Mouse (Mus musculus) left cerebral cortex, postnatal 36 days (tissue): ENCODE data around the gene Armc9. TPM values are rescaled to one million over a fixed set of nuclear protein-coding genes. Genes with fewer than 3 reads are reported as not detected.

Experiments used
- DNase-seq, 2 experiments: peaks; one replicate each; pipeline ENCODE4 v3.0.0; 2021 to 2022; ENCODE audit warnings: low spot score in 2 of 2, mixed read lengths in 1 of 2
- intact Hi-C: fragments of 180-260 bp; cut with DNase I; formaldehyde crosslinking; loops from one replicate; pipeline ENCODE4 v1.15.1; 2025
- total RNA-seq, 2 experiments: library from RNA; stranded (reverse); gene quantifications; 2 replicates each; pipeline ENCODE4 v1.2.3; 2021

The Armc9 gene
- total RNA-seq, 2 experiments from 2014 or later = 34.1 to 46.5 TPM

DNA sequence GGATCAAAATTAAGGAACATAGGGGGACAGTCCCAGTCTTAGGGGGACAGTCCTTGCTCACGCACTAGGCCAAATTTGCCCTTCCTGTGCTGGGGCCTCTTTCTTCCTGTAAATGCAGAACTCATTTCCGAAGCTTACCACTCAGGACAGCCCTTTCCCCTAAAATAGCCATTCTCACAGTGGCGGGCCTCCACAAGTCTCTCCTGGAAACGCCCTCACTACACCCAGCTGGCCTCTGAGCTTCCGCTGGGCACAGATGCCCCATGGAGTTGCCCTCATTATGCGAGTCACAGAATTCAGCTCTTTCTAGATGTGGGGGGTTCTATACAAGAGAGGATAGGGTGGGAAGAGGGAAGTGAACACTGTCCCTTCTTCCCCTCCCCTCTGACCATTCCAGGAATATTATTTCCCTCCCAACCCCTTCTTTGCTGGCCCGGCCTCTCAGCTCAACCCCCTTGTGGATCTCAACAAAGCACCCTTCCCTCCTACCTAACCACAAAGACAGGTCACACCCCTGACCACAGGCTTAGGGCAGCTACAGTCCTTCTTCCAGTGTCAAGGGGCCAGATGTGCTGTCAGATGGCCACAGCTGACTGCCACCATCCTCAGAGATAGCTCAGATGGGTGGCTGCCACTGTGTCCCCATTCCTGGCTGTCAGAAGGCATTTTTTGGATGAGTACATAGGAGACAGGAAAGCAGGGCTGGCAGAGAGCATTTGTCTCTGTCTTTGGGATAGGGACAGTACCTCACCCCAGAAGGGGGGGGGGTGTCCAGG, 109.2 kb downstream of the Armc9 start:
- DNase-seq = no peak
- intact Hi-C loops = no loop called here

DNA sequence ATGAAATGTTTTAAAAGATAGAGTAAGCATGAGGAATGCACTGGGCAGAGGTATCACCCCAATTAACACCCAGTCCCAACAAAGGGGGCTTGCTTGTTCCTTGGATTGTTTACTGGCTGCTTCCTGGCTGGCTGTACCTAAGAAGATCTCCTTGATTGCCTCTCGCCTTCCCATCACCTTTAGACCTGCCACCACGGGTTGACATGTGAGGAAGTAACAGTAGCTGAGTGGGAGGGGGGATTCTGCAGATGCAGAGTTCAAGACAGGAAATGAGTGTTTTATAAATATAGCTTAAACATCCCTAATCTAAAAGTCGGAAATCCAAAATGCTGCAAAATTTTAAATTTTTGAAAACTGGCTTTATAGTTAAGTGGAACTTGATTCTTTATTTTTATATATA, 110.5 kb downstream of the Armc9 start:
- intact Hi-C loops = no loop called here
- DNase-seq = no peak

DNA sequence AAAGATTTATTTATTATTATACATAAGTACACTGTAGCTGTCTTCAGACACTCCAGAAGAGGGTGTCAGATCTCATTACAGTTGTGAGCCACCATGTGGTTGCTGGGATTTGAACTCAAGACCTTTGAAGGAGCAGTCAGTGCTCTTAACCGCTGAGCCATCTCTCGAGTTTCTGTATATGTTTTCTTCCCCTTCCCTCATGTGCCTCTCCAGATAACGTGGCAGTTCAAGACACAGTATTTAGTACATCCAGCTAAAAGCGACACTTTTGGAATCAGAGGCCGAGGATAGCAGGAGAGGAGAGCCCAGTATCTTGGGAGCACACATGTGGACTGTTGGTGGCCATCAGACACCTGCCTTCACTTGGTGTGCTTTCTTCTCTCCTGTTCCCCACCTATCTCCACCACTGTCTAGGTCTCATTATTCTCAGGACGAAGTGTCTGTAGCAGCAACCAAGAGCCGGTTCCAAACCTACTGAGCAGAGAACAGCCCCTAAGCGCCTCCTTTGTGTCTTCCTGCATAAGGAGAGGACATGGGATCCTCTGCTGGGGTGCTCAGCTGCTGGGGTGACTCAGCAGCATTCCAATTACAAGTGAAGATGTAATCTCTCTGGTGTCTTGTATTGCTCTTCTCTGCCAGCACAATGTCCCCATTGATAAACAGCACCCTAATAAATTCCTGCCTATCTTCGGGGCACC, 114.1 kb downstream of the Armc9 start:
- intact Hi-C loops = no loop called here
- no peak for DNase-seq

DNA sequence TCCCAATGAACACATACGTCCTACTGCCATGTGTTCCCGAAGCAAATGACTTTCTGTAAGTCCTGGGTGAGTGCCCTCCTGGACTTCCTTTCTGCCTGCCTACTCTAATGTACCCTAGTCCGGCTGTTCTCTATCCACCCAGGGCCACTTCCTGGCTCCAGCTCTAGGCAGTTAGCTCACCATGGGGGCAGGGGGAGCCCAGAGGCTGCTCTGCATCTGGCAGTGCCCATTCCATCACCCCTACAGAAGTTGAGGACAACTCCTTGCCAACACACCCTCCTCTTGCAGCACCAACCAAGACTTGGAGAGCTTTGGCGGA, 114.6 kb downstream of the Armc9 start:
- no peak for DNase-seq
- intact Hi-C loops = no loop called here

DNA sequence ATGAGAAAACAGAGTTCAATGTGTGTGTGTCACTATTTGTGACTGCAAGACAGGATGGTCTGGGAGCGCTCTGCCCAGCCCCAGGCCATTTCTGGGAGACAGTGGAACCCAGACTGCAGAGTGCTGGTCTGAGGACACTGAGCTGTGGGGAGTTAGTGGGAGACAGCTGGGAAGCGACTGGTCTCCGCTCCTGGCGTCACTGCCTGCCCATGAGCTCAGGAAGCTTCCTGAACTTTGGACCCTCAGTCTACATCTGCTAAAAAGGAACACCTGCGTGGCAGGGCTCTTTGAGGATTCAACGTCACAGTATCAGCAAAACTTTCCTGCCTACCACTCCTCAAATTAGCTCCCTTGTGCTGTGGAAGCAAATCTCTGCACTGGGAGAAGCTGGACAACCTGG, 117.1 kb downstream of the Armc9 start:
- intact Hi-C loops = no loop called here
- no peak for DNase-seq

DNA sequence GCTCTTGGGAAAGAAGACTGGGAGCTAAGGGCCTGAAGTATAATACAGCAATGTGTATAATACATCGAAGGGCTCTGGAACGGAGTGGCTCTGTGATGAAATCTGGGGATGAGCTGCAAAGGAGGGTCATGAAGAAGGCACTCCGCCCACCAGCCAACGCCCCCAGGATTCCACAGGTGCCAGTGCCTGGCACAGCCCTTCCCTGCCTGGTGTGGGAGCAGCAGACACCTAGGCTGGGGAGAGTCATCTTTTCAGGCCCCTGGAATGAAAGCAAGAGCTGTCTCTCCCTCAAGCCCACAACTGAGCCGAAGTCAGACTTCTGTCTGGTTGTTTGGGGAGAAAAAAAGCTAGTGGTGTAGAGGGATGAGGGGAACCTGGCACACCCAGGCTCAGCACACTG, 122.5 kb downstream of the Armc9 start:
- DNase-seq = no peak
- intact Hi-C loops = no loop called here

DNA sequence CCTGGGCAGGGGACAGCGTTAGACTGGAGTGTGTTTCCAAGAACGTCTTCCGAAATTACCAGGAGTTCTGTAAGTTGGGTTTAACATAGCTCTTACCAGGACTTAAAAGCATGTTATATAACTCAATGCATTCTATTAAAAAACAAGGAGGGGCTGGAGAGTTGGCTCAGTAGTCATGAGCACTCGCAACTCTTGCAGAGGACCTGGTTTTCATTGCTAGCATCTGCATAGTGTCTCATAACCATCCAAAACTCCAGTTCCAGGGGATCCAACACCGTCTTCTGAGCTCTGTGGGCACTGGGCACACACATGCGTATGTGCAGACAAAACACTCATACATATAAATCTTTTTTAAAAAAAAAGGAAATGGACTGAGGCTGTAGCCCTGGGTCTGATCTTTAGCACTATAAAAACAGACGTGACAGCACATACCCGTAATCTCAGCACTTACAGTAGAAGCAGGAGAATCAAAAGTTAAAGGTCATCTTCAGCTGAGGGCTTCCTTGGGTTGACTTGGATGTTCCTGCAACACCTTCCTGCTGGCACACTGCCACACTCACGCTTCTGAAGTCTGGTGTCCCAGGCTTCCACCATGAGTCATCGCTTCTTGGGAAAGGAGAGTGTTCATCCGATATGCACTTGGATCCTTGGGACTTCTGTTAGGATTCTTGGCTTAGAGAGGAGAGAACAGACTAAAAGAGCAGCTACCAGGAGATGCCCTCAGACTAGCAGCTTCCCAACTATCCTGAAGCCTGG, 127.4 kb downstream of the Armc9 start:
- peak; percentile 55 to 69 for DNase-seq
- intact Hi-C loops = no loop called here

DNA sequence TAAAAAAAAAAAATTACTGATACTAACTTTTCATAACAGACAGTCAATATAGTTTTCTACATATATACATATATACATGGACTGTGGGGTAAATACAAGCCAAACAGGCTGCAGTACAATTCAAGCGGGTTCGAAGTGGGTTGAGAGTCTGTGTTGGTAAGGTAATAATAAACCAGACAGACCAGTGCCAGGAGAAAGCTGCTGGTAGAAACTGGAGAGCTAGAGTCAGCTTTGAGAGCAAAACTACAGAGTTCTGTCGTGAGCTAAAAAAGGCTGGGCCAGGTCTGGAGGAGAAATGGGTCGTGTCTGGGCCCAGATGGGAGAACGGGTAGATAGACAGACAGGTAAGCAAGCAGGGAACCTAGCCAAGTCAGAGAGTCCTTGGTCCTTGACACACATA, 129.5 kb downstream of the Armc9 start:
- no peak for DNase-seq
- intact Hi-C loops = no loop called here

DNA sequence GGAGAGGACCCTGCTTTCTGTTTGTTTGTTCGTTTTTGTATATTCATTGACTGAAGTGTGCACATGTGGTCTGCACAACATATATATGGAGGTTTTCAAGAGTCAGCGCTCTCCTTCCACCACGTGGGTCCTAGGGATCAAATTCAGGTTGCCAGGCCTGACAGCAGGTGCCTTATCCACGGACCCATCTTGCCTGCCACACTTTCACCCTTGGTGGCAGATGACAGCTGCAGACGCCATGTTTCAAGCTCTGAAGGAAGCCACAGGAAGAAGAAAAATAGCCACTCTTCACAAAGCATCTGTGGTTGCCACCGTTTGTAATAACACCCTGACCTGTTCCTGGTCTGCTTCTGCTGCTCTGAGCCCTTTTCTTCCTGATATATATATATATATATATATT, 130.7 kb downstream of the Armc9 start:
- DNase-seq = no peak
- intact Hi-C loops = no loop called here

DNA sequence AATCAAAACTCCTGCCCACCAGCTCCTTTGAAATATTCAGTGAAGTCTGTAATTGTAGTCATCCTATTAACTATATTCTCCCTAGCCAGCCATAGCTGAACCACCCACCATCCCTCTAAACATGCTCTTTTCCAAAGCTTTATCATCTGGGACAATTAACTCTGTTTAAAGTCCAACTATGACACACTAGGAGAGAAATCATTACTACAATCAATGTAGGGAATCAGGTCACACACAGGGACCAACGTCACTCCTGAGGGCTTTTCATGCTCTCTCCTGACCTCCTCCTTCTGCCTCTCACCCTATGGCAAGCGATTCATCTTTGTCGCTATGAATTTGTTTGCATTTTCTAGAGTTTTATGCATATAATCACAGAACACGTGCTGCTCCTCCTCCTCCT, 132.9 kb downstream of the Armc9 start:
- no peak for DNase-seq
- intact Hi-C loops = no loop called here

DNA sequence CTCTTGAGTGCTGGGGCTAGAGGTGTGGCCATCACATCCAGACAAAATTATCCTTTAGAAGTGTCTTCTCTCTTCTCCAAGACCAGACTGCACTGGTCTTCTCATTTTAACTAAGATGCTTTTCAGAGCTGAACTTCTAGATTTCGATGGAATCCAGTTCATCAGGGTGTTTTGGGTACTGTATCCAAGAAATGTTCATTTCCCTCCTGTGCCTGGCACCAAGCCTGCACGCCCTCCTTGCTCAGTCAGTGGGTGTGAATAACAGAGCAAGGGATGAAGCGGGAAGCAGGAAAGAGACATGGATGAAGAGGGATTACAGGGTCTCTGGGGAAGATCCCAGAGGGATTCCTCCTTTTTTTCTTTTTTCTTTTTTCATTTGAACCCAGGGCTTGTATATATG, 135.9 kb downstream of the Armc9 start:
- intact Hi-C loops = no loop called here
- no peak for DNase-seq

DNA sequence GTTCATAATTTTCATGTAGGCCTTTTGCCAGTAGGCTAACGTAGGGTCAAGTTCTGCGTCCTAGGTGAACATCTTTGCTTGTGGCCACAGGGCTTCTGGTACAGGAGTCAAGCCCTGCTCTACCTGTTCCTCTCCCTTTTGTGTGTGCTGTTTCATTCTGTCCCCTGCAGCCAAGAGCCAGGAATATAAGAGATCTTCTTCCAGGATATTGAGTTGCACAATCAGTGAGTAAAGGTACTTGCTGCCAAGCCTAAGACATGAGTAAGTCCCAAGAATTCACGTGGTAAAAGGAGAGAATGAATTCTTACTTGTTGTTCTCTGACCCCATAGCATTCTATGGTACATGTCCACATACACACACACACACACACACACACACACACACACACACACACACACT, 138.5 kb downstream of the Armc9 start:
- intact Hi-C loops = no loop called here
- no peak for DNase-seq

DNA sequence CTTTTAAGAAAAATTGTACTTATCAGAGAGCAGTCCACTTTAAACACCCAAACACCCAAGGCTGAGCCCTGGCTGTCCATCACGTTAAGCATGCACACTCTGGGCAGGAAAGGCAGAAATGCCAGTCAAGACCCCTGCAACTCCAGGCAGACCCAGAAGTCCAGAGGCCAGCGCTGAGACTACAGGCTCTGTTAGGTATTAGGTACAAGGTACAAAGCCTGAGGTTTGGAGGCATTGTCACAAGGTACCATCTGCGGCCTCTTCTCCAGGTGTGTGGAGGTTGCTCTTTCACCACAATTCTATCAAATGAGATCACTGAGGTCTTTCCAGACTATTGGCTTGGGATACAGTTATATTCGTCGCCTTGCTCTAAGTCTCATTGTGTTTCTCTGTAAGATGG, 139.3 kb downstream of the Armc9 start:
- intact Hi-C loops = no loop called here
- DNase-seq = no peak

DNA sequence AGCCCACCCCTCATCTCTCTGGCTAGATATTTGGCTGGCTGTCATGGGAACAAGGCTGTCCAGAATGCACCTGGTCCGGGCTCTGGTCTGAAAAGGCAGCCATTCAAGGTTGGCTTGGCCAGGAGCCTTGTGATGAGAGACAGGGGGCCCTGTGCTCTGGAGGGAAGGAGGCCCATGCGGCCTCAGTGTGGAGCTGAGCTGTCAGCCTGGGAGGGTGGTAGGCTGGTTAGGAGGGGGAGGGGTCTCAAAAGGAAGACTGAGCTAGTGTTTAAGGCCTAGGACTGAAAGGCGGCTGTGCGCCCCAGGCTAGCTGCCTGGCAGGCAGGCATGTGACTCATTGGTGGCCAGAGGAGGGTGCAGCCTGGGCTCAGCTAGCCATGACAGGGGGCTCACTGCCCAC, 139.9 kb downstream of the Armc9 start:
- no peak for DNase-seq
- intact Hi-C loops = no loop called here

DNA sequence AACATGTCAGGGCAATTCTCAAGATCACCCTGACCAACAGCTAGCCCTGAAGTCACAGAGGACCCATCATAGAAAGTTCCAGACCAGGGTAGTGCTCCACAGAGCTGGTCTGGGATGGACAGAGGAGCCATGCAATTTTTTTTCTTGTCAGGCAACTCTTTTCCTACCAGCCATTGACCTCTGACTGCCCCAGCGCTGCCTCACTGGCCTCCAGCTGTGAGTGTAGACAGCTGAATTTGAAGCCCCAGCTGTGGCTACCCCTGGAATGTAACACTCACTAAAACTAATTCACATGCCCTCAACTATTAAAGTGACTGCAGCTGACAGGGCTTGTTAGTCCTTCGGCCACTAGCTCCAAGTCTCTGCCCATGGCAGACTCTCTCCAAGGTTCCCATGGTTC, 145.5 kb downstream of the Armc9 start:
- DNase-seq = no peak
- intact Hi-C loops = no loop called here

DNA sequence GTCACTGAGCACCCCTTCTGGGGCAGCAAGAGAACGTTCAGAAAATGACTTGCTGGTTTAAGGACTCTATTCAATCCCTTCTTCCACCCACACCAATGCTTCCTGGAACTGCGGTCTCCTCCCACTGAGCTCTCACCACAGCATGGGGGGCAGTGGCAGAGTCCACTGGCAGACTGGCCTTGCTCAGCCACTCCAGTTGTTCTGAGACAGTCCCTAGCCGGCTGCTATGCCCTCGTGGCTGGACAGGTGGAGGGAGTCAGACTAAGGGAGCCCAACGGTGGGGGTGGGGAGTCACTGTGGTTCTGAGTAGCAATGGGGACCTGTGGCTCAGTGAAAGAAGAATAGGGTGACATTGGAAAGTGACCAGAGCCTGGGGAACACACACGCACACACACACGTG, 146.2 kb downstream of the Armc9 start:
- intact Hi-C loops = no loop called here
- DNase-seq = no peak

DNA sequence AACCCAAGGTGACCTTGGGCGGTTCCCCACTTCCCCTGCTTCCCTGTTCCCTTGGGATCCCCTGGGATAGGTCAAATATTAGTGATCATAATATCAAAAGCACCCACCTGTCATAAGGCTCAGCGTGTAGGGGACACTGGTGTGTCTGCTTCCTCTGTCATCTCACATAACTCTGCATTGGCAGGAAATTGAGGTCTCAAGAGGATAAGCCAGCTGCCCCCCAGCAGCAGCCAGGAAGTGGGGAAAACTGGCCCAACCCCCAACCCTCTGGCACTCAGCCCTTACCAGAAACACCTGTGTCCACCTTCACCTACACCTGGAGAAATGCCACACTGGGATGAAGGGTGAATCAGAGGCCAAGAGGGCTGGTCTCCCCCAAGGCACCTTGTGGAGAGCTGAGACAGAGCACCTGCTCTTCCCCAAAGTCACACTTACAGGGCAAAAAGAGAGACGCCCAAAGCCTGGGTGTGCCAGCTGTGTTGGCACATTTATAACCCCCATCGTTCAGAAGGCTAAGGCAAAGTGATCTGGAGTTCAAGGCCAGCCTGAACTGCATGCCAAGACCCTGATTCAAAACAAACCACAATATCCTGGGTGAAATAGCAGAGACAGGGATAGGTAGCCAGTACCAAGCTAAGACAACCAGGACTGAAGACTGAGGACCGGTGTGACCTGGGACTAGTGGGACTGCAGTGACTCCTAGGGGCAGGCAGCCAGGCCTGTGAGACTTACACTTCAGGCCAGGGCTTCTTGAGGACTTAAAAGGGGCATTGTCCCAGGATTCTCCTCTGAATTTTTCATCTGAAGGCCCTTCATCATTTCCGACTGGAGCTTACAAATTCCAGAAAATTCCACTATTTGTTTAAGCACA, 146.9 kb downstream of the Armc9 start:
- intact Hi-C loops = no loop called here
- no peak for DNase-seq

DNA sequence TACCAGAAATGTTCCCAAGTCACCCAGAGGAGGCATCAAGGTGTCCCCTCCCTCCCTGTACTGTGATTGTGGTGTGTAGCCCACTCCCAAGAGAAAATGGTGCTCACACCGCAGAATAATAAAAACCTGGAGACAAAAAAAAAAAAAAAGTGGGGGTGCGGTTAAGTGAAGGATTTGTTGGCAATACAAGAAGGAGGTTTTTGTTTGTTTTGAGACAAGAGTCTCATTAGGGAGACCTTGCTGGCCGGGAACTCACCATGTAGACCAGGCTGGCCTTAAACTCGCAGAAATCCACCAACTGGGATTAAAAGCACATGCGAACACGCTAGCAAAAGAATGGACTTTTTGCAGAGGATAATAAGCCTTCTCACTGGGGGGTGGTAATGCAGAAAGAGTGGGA, 148.0 kb downstream of the Armc9 start, which contains the start of gene B3gnt7:
Gene B3gnt7 (plus strand): TSS at position 301 of the 400 bp plus-strand sequence.
- DNase-seq = no peak
- intact Hi-C loops = no loop called here

DNA sequence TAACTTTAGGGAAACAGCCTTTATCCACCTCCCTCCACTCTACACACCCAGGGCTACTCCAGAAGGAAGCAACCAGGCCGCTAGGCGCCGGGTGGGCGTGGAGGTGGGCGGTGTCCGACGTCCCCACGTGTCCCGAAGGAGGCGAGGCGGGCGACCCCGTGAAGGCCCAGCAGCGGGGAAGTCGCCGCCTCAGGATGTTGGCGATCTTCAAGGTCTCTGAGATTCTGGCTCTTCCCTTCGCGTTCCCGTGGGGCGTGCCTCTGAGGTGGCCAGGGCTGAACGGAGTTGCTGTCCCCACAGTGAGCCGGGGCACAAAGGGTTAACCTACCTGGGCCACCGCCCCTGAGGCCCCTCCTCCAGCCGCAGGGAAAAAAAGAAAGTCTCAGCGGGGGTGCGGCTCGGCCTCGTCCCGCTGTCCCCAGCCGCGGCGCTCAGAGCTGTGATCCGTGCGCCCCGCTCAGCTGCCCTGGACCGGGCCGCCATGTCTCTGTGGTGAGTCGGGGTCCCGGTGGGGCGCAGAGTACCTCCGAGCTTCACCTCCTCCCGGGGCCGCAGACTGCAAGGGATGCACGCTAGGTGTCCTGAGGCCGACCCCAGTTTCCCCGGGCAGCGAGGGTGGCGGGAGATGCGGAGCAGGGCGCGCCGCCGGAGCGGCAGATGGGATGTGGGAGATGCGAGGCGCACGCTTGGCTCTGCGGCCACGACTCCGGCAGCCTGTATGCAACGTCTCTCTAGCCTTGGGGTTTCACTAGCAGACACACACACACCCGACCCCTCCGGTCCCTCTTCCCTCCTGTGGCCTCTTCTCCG, 148.7 kb downstream of the Armc9 start:
- intact Hi-C loops = no loop called here
- peak; percentile 41 to 57 for DNase-seq
